Mouse (Mus musculus) embryonic fibroblast, embryonic 13.5 days (primary cell): ENCODE data around the gene Aldh3b3. TPM values are rescaled to one million over a fixed set of nuclear protein-coding genes. Genes with fewer than 3 reads are reported as not detected.

Experiments used
- H3K27ac ChIP-seq: 2 replicates; pipeline ENCODE4 v1.5.1; 2012; ENCODE audit warnings: low read length, control low read depth, inconsistent platforms; ENCODE audit not compliant: insufficient read depth
- H3K4me1 ChIP-seq: 2 replicates; pipeline ENCODE4 v1.6.1; 2011; ENCODE audit warnings: low read length; ENCODE audit not compliant: control insufficient read depth, insufficient read depth
- H3K4me3 ChIP-seq: 2 replicates; pipeline ENCODE4 v1.5.1; 2011; ENCODE audit warnings: mild to moderate bottlenecking, control low read depth, low read length; ENCODE audit not compliant: insufficient read depth
- CTCF ChIP-seq: IDR thresholded peaks from 2 replicates; pipeline ENCODE4 v1.5.1; 2011; ENCODE audit warnings: mild to moderate bottlenecking, control low read depth, low read length, moderate library complexity, borderline replicate concordance; ENCODE audit not compliant: insufficient read depth
- POLR2A ChIP-seq: IDR thresholded peaks from 2 replicates; pipeline ENCODE4 v1.6.1; 2011; ENCODE audit warnings: low read depth, mild to moderate bottlenecking, control low read depth, low read length, moderate library complexity
- polyA plus RNA-seq: library from polyadenylated mRNA; stranded (reverse); fragments of >200 nt; gene quantifications from 2 replicates; pipeline ENCODE4 v1.2.4, GENCODE M21; 2011; ENCODE audit warnings: low read depth; ENCODE audit not compliant: missing spikeins, insufficient read length

Gene Aldh3b3
- polyA plus RNA-seq, 1 experiment = not detected

- TF ChIP-seq CTCF (no peak), POLR2A (no peak)
- H3K27ac ChIP-seq = no peak overlapping the region
- H3K4me3 ChIP-seq = no peak overlapping the region
These were observed 47.5 kb downstream of the Aldh3b3 start for GRCm38 (mm10) chr19:4005971-4006370.

GRCm38 (mm10) chr19:4011086-4011485 lies 52.6 kb downstream of the Aldh3b3 start:
- peaks cover 2% of the 10 kb centered on the region; the same call in 1 of the 2 replicates for H3K4me1 ChIP-seq
- no peak for TF ChIP-seq CTCF
- no peak for TF ChIP-seq POLR2A
- no peak overlapping the region for H3K27ac ChIP-seq
- no peak overlapping the region for H3K4me3 ChIP-seq

More at GRCm38 (mm10) chr19:4005971-4006370, 47.5 kb downstream of the Aldh3b3 start:
- no peaks in the 10 kb centered on the region for H3K4me1 ChIP-seq

GRCm38 (mm10) chr19:4012432-4013022 lies 54.1 kb downstream of the Aldh3b3 start, which contains the start of gene Ndufv1:
Ndufv1 (minus strand) TSS chr19:4012806.
- Histone ChIP-seq H3K4me1 (peaks cover 2% of the 10 kb centered on the region; the same call in 1 of the 2 replicates), H3K27ac (no peak within 1 kb of the TSS), H3K4me3 (peak within 1 kb of the TSS; percentile 77)
- TF ChIP-seq POLR2A = peak; percentile 64
- TF ChIP-seq CTCF = peak; percentile 56; the same call in 1 of the 2 replicates

- Histone ChIP-seq H3K4me3 (0 out of 2 replicates have a peak overlapping the region, but pooled peaks have one; percentile 16), H3K27ac (no peak overlapping the region), H3K4me1 (peaks cover 2% of the 10 kb centered on the region; the same call in 1 of the 2 replicates)
- TF ChIP-seq POLR2A (no peak), CTCF (no peak)
These were observed 54.6 kb downstream of the Aldh3b3 start for GRCm38 (mm10) chr19:4013066-4013465.

GRCm38 (mm10) chr19:4014802-4015201 lies 56.4 kb downstream of the Aldh3b3 start:
- TF ChIP-seq POLR2A (no peak), CTCF (no peak)
- Histone ChIP-seq H3K27ac (no peak overlapping the region), H3K4me3 (no peak overlapping the region), H3K4me1 (peaks cover 2% of the 10 kb centered on the region; the same call in 1 of the 2 replicates)

GRCm38 (mm10) chr19:4015635-4016034 lies 57.2 kb downstream of the Aldh3b3 start:
- no peak for TF ChIP-seq CTCF
- TF ChIP-seq POLR2A = no peak
- Histone ChIP-seq H3K27ac (no peak overlapping the region), H3K4me1 (peaks cover 2% of the 10 kb centered on the region; the same call in 1 of the 2 replicates), H3K4me3 (no peak overlapping the region)

- no peak for TF ChIP-seq CTCF
- no peak for TF ChIP-seq POLR2A
These were observed 59.6 kb downstream of the Aldh3b3 start for GRCm38 (mm10) chr19:4017921-4018587.

GRCm38 (mm10) chr19:4018743-4019583 lies 60.5 kb downstream of the Aldh3b3 start:
- Histone ChIP-seq H3K27ac (no peak overlapping the region), H3K4me1 (no peaks in the 10 kb centered on the region)
- TF ChIP-seq CTCF (peak; percentile 58; the same call in 1 of the 2 replicates), POLR2A (no peak)

More at GRCm38 (mm10) chr19:4017921-4018587, 59.6 kb downstream of the Aldh3b3 start:
- H3K27ac ChIP-seq = no peak overlapping the region
- no peak overlapping the region for H3K4me3 ChIP-seq
- H3K4me1 ChIP-seq = no peaks in the 10 kb centered on the region

More at GRCm38 (mm10) chr19:4018743-4019583, 60.5 kb downstream of the Aldh3b3 start:
- H3K4me3 ChIP-seq = no peak overlapping the region

Other genes starting within 250 kb of the Aldh3b3 start
- gene Kmt5b, start 191.2 kb upstream of the Aldh3b3 start, polyA plus RNA-seq = 36.9 and 47.1 TPM in 2 replicates
- 48.4 and 65.0 TPM in 2 replicates for gene Chka, start 106.9 kb upstream of the Aldh3b3 start, polyA plus RNA-seq
- 56.8 and 60.7 TPM in 2 replicates for gene Tcirg1, start 51.5 kb upstream of the Aldh3b3 start, polyA plus RNA-seq
- 97.0 and 108 TPM in 2 replicates for gene Ndufs8, start 45.9 kb upstream of the Aldh3b3 start, polyA plus RNA-seq
- 3.8 and 4.3 TPM in 2 replicates for gene Aldh3b1, start 28.8 kb upstream of the Aldh3b3 start, polyA plus RNA-seq
- gene Unc93b1, start 23.5 kb upstream of the Aldh3b3 start, polyA plus RNA-seq = 34.5 and 44.9 TPM in 2 replicates
- not detected in 2 replicates for gene Aldh3b2, start 13.7 kb downstream of the Aldh3b3 start, polyA plus RNA-seq
- 4.9 and 7.7 TPM in 2 replicates for gene Acy3, start 27.9 kb downstream of the Aldh3b3 start, polyA plus RNA-seq
- gene Tbx10, start 34.1 kb downstream of the Aldh3b3 start, polyA plus RNA-seq = not detected in 2 replicates
- gene Nudt8, start 41.9 kb downstream of the Aldh3b3 start, polyA plus RNA-seq = 18.5 and 19.7 TPM in 2 replicates
- 2.1 TPM in 2 replicates for gene Gm49405, start 42.0 kb downstream of the Aldh3b3 start, polyA plus RNA-seq
- gene Doc2g, start 44.7 kb downstream of the Aldh3b3 start, polyA plus RNA-seq = 2.1 and 3.2 TPM in 2 replicates
- gene Ndufv1, start 54.2 kb downstream of the Aldh3b3 start, polyA plus RNA-seq = 64.3 and 74.1 TPM in 2 replicates
- gene Gstp1, start 79.3 kb downstream of the Aldh3b3 start, polyA plus RNA-seq = 225 and 296 TPM in 2 replicates
- gene Gstp2, start 87.4 kb downstream of the Aldh3b3 start, polyA plus RNA-seq = 1.7 and 3.1 TPM in 2 replicates
- not detected in 2 replicates for gene Gstp3, start 100.9 kb downstream of the Aldh3b3 start, polyA plus RNA-seq
- gene Cabp2, start 122.9 kb downstream of the Aldh3b3 start, polyA plus RNA-seq = not detected in 2 replicates
- gene Cdk2ap2, start 138.5 kb downstream of the Aldh3b3 start, polyA plus RNA-seq = 25.1 and 32.1 TPM in 2 replicates
- gene Pitpnm1, start 141.4 kb downstream of the Aldh3b3 start, polyA plus RNA-seq = 14.5 and 19.5 TPM in 2 replicates
- gene Aip, start 167.2 kb downstream of the Aldh3b3 start, polyA plus RNA-seq = 63.9 and 72.7 TPM in 2 replicates
- not detected in 2 replicates for gene Gpr152, start 181.1 kb downstream of the Aldh3b3 start, polyA plus RNA-seq
- gene Cabp4, start 185.4 kb downstream of the Aldh3b3 start, polyA plus RNA-seq = not detected in 2 replicates
- gene Coro1b, start 190.0 kb downstream of the Aldh3b3 start, polyA plus RNA-seq = 143 and 179 TPM in 2 replicates
- gene Ptprcap, start 195.0 kb downstream of the Aldh3b3 start, polyA plus RNA-seq = 0.50 TPM in 1 of 2 replicates, not detected in the other
- 18.7 and 35.9 TPM in 2 replicates for gene Rps6kb2, start 204.7 kb downstream of the Aldh3b3 start, polyA plus RNA-seq
- 3.3 and 4.4 TPM in 2 replicates for gene Carns1, start 216.8 kb downstream of the Aldh3b3 start, polyA plus RNA-seq
- gene Tbc1d10c, start 232.6 kb downstream of the Aldh3b3 start, polyA plus RNA-seq = 0.25 and 0.42 TPM in 2 replicates
- gene Ppp1ca, start 233.4 kb downstream of the Aldh3b3 start, polyA plus RNA-seq = 327 and 340 TPM in 2 replicates
- 25.5 and 32.3 TPM in 2 replicates for gene Rad9a, start 243.0 kb downstream of the Aldh3b3 start, polyA plus RNA-seq